Comparison of ENCODE assay signal across 23 mouse cellular contexts in the genomic region with DNA sequence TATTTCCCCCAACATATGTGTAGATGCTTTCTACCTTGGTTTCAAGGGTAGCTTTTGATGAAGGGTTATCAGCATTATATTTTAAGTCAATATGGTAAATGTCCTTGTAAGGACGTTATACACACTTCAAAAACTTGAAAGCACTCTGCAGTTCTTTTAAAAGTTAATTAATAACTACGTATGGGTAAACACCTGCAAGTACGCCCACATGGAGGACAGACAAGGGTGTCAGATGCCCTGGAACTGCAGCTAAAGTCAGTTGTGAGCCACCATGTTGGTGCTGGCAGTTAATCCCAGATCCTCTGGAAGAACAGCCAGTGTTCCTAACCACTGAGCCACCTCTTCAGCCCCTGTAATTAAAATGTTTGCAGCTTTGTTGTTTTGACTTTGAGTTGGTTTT.
"Had no signal": no experiment of that assay in that cellular context is flagged by ENCODE, and none has a peak within 500 bp of the region (broad histone marks: within the 10 kb centered on the region; RNA-seq: fewer than 3 reads in every experiment).

No protein-coding gene starts in this region.

- H3K27ac ChIP-seq: gastrocnemius, adult 2 months; heart, adult 2 months; hindbrain, embryonic 10.5 days; hindbrain, embryonic 12.5 days; hindbrain, embryonic 14.5 days; kidney, embryonic 15.5 days; kidney, postnatal 0 days; limb, embryonic 13.5 days; limb, embryonic 15.5 days; liver, embryonic 13.5 days; liver, embryonic 15.5 days had no signal

- H3K4me3 ChIP-seq: gastrocnemius, adult 2 months; heart, adult 2 months; hindbrain, embryonic 10.5 days; hindbrain, embryonic 12.5 days; kidney, embryonic 15.5 days; limb, embryonic 13.5 days; limb, embryonic 15.5 days; liver, embryonic 13.5 days; liver, embryonic 15.5 days had no signal

- H3K4me1 ChIP-seq: hindbrain, embryonic 10.5 days; kidney, embryonic 15.5 days; limb, embryonic 13.5 days; limb, embryonic 15.5 days; liver, embryonic 13.5 days; liver, embryonic 15.5 days had no signal

- H3K9ac ChIP-seq: hindbrain, embryonic 12.5 days; hindbrain, embryonic 14.5 days; kidney, embryonic 15.5 days; limb, embryonic 13.5 days; limb, embryonic 15.5 days; liver, embryonic 13.5 days; liver, embryonic 15.5 days had no signal

- H3K4me2 ChIP-seq: heart, embryonic 11.5 days; hindbrain, embryonic 12.5 days; hindbrain, embryonic 14.5 days; kidney, embryonic 15.5 days; limb, embryonic 13.5 days; limb, embryonic 15.5 days; liver, embryonic 13.5 days; liver, embryonic 15.5 days had no signal

- H3K27me3 ChIP-seq: hindbrain, embryonic 12.5 days; kidney, embryonic 15.5 days; limb, embryonic 13.5 days; limb, embryonic 15.5 days; liver, embryonic 13.5 days; liver, embryonic 15.5 days had no signal

- DNase-seq: gastrocnemius, adult 2 months; gastrocnemius, postnatal 10 days; gastrocnemius, postnatal 25 days; heart, adult 2 months; heart, postnatal 10 days; heart, postnatal 4 days; kidney, adult 2 months; kidney, adult 9 months; kidney, postnatal 14 days; kidney, postnatal 36 days; layer of hippocampus, adult 9-11 months; layer of hippocampus, postnatal 36 days; liver, embryonic 13.5 days had no signal

- H3K36me3 ChIP-seq: hindbrain, embryonic 10.5 days; hindbrain, embryonic 12.5 days; kidney, embryonic 15.5 days; limb, embryonic 13.5 days; limb, embryonic 15.5 days; liver, embryonic 13.5 days; liver, embryonic 15.5 days had no signal

- ATAC-seq: inflammation-experienced regulatory T-cells, adult 6 months had no signal

- H3K9me3 ChIP-seq: hindbrain, embryonic 10.5 days; hindbrain, embryonic 12.5 days; kidney, embryonic 15.5 days; limb, embryonic 13.5 days; limb, embryonic 15.5 days; liver, embryonic 13.5 days had no signal
